Mouse (Mus musculus): ENCODE results near the gene Cdca7. TPM values are rescaled to one million over a fixed set of nuclear protein-coding genes. Genes with fewer than 3 reads are reported as not detected.

Gene Cdca7
- polyA plus RNA-seq, 1 experiment: 32.2 TPM

DNA sequence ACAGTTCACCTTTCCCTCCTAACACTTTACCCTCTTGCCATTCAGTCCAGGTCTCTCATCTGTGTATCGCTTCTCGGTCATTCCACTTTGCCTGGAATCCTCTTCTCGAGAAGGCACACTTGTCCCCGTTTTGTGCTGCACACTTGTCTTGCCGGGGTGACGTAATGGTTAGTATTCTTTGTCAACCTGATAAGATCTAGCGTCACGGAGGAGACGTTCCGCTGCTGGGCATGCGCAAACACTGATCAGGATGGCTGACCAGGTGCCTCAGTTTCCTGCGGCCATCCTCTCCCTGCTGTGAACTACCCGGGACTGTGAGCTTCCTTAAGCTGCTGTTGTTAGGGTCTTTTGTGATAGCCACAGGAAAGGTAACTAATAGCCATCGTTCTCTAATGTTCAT is 17.1 kb downstream of the Cdca7 start:
- no peak for DNase-seq (ENCODE audit: low spot score)

GRCm38 (mm10) chr2:72499074-72499721 is 23.2 kb downstream of the Cdca7 start:
- DNase-seq (ENCODE audit: low spot score): no peak

DNA sequence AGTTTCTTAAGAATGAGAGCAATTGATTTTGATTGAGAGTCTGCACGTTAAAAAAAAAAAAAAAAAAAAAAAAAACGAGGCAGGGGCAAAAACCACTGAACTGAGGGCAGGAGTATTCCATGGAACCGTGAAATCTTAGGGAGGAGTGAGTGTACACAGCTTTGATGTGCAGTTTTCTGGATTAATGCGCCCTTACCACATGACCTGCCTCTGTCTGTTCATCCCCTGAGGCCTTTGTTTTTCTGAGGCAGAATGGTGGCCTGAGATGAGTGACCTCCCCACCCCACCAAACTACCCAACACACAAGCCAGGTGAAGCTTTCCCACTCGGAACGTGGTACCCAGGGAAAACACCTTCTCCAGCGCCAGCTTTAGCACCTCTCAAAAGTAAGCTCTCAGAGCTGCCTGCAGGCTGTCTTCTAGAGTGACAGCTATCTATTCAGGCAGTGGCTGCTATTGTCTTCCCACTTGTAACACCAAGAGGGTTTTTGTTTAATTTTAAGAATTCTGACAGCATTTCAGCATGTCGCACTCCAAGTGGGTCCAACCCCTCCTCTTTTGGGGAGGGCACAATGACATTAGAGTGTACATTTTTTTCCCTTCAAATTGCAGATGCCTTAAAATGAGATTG is 23.9 kb downstream of the Cdca7 start:
- DNase-seq (ENCODE audit: low spot score): no peak

DNA sequence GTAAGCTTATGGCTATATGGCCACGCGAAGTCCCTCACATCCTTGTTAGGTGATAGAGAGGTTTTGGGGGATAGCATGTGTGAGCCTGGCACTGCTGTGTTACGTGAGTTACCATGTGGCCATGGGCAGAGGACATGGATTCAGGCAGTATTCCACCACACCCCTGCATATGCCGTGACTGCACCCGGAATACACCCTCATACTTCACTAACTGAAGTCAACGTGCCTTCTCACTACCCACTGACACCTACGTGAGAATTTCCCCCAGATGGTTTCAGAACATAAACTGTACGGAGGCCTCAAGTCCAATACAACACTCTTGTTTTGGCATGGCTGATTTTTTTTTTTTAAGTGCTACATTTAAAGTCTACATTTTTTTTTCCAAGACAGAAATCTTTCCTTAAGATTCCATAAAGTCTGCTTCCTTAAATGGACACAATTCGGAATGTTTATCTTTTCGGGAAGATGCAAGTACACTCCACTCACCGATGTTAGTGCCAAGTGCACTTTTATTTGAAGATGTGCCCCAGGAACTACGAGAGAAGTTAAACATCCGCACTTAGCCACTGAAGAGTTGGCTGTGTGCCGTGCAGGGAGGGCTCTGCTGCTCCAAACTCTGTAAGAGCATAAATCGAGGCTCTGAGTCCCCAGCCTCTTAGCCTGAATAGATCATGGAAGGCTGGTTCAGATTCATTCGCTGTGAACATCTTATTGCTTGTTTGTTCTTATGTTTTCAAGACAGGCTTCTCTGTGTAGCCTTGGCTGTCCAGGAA is 26.3 kb downstream of the Cdca7 start:
- DNase-seq (ENCODE audit: low spot score): no peak

- DNase-seq (ENCODE audit: low spot score): no peak
Observed at GRCm38 (mm10) chr2:72503646-72504045, 27.7 kb downstream of the Cdca7 start.

GRCm38 (mm10) chr2:72507855-72508635 is 32.1 kb downstream of the Cdca7 start:
- DNase-seq (ENCODE audit: low spot score): no peak

DNA sequence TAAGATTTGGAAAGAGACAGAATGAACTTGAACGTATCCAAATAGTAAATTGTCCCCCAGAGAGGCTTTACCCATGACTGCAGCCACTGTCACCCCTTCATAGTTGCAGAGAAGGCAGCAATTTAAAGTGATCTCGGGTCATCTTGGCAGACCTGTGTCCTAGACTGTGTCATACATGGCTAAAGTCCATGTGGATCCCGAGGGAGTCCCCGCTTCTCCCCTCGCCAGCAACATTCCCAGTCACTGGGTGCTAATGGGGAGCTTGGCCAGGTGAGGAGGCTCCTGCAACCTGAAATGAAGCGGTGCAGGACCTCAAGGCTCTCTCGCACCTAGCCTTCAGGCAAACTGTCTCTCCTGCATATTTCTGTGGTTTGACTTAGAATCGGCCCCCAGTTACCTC is 32.9 kb downstream of the Cdca7 start:
- no peak for DNase-seq (ENCODE audit: low spot score)

GRCm38 (mm10) chr2:72515526-72515925 is 39.6 kb downstream of the Cdca7 start:
- no peak for DNase-seq (ENCODE audit: low spot score)

- DNase-seq (ENCODE audit: low spot score): peak; percentile 49
Observed at GRCm38 (mm10) chr2:72515971-72516719, 40.2 kb downstream of the Cdca7 start.

- no peak for DNase-seq (ENCODE audit: low spot score)
Observed at GRCm38 (mm10) chr2:72516720-72517089, 40.7 kb downstream of the Cdca7 start.

GRCm38 (mm10) chr2:72524022-72524421 is 48.1 kb downstream of the Cdca7 start:
- no peak for DNase-seq (ENCODE audit: low spot score)

- DNase-seq (ENCODE audit: low spot score): no peak
Observed at GRCm38 (mm10) chr2:72525556-72525955, 49.6 kb downstream of the Cdca7 start.

GRCm38 (mm10) chr2:72529026-72529357 is 53.0 kb downstream of the Cdca7 start:
- no peak for DNase-seq (ENCODE audit: low spot score)

GRCm38 (mm10) chr2:72529358-72530319 is 53.7 kb downstream of the Cdca7 start:
- DNase-seq (ENCODE audit: low spot score): no peak

- no peak for DNase-seq (ENCODE audit: low spot score)
Observed at GRCm38 (mm10) chr2:72535889-72536288, 59.9 kb downstream of the Cdca7 start.

Other genes starting within 250 kb of the Cdca7 start
- gene Map3k20, start 190.5 kb upstream of the Cdca7 start, polyA plus RNA-seq (2012; rRNA removed): 54.3 and 84.8 TPM in 2 replicates

All from urinary bladder, adult 2 months (tissue).